Mouse (Mus musculus) embryonic facial prominence, embryonic 13.5 days (tissue): ENCODE results near the gene Krba1. TPM values are rescaled to one million over a fixed set of nuclear protein-coding genes. Genes with fewer than 3 reads are reported as not detected.

ENCODE experiments used
- ATAC-seq: fragments of 200-750 bp; cut with Nextera tagmentation; 2 replicates; pipeline ENCODE4 v1.8.0; 2017; ENCODE audit warnings: low read depth; ENCODE audit not compliant: insufficient number of reproducible peaks, insufficient read depth, low FRiP score, low TSS enrichment
- H3K27ac ChIP-seq: fragments of 300-500 bp; sonication (generic); 2 replicates; pipeline ENCODE4 v1.5.1; 2015; ENCODE audit warnings: moderate library complexity, mild to moderate bottlenecking, inconsistent platforms
- H3K27me3 ChIP-seq: fragments of 300-500 bp; sonication (generic); 2 replicates; pipeline ENCODE4 v1.6.1; 2015; ENCODE audit warnings: mild to moderate bottlenecking, inconsistent platforms
- H3K36me3 ChIP-seq: fragments of 300-500 bp; sonication (generic); 2 replicates; pipeline ENCODE4 v1.6.1; 2015; ENCODE audit warnings: mild to moderate bottlenecking, inconsistent platforms
- H3K4me1 ChIP-seq: fragments of 300-500 bp; sonication (generic); 2 replicates; pipeline ENCODE4 v1.6.1; 2015; ENCODE audit warnings: inconsistent platforms
- H3K4me2 ChIP-seq: fragments of 300-500 bp; sonication (generic); 2 replicates; pipeline ENCODE4 v1.6.1; 2015; ENCODE audit warnings: moderate library complexity, mild to moderate bottlenecking, inconsistent platforms
- H3K4me3 ChIP-seq: fragments of 300-500 bp; sonication (generic); 2 replicates; pipeline ENCODE4 v1.5.1; 2015; ENCODE audit warnings: mild to moderate bottlenecking, inconsistent platforms
- H3K9ac ChIP-seq: fragments of 300-500 bp; sonication (generic); 2 replicates; pipeline ENCODE4 v1.6.1; 2015; ENCODE audit warnings: mild to moderate bottlenecking, inconsistent platforms
- H3K9me3 ChIP-seq: fragments of 300-500 bp; sonication (generic); 2 replicates; pipeline ENCODE4 v1.6.1; 2016; ENCODE audit warnings: inconsistent platforms
- WGBS: fragments of 180-500 bp; shearing (Covaris S2); methylation state at CpG from one replicate; pipeline ENCODE4 v1.1.7; 2015; ENCODE audit warnings: mixed read lengths; 5-methylcytosine and 5-hydroxymethylcytosine counted together
- polyA plus RNA-seq: library from polyadenylated mRNA; unstranded; fragments of >200 nt; fragmentation: Nextera tagmentation; extraction: Ambion mirVana; gene quantifications from 2 replicates; pipeline ENCODE4 v1.2.1, GENCODE M21; 2015

Gene Krba1
- polyA plus RNA-seq, 1 experiment from 2014 or later = 28.0 TPM

DNA sequence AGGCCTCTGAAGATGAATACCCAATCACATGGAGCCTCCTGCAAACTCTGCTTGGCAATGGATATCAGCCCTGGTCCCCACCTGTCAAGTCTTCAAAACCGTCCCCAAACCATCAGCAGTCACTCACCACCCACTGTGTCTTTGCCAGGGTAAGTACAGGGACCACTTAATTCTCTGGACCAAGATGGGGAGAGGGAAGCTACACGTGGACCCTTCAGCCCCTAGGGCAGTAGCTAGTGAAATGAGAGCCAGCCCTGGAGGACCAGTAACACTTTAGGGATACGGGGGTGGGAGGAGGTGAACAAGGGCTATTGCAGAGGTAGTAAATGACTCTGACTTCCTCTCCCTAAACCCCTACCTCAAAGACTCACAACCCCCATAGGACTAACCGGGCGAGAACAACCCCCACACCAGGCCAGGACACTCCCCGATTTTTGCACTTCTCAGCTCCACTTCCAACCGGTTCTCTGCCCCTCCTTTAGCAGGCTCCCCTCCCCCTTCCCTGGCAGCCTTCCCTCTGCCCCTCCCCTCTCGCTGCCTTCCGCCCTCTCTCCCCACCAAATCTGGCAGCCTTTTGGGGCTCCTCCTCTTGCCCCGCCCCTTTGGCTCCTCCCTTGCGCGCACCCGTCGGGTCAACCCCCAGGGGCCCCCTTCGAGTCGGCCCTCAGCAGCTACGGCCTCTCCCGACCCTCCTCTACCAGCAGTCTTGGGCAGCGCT lies 48.4 kb downstream of the Krba1 start:
- Histone ChIP-seq H3K9ac (peak overlapping the region; percentile 94), H3K4me3 (peak overlapping the region; percentile 90), H3K36me3 (peaks cover 40% of the 10 kb centered on the region), H3K9me3 (no peaks in the 10 kb centered on the region), H3K4me1 (peaks cover 58% of the 10 kb centered on the region), H3K27me3 (peaks cover 16% of the 10 kb centered on the region), H3K4me2 (peak overlapping the region; percentile 75), H3K27ac (peak overlapping the region; percentile 96)
- WGBS = 2% methylated on average over 19 of the region's 19 CpGs
- peak; percentile 80 for ATAC-seq

DNA sequence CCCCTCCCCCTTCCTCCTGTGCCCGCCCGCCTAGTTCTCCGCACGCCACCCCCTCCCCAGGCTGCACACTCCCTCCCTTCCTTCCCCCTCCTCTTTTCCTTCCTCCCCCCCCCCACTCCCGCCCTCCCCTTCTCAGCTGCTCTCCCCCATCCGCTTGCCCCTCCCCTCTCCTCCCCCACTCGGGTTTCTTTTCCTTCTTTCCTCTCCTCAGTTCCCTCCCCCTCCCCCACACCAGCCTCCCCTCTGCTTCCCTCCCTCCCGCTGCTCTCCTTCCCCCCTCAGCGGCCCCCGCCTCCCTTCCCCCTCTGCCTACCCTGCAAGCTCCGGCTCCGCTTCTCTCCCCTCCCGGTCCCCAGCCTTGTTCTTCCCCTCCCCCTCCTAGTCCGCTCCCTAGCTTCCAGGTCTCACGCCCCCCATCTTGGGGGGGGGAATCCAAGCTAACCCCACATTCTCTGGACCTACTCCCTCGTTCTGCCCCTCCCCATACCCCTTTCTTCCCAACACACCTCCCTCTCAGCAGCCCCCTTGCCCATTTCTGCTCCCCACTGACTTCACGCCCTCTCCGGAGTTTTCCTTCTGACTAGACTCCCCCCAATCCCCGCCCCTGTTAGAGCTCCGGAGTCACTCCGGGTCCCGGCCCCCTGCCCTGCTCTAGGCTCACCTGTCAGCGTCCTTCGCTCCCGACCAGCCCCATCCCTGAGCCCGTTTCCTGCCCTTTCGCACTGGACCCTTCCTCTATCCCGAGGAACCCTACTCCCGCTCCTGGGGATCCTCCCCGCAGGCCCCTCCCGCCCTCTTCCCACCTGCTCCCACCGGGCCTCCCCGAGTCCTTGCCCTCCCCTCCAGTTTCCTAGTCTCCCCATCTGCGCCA lies 49.2 kb downstream of the Krba1 start:
- ATAC-seq = peak; percentile 44
- Histone ChIP-seq H3K4me1 (peaks cover 50% of the 10 kb centered on the region), H3K27ac (peak overlapping the region; percentile 96), H3K4me2 (peak overlapping the region; percentile 75), H3K27me3 (peaks cover 8% of the 10 kb centered on the region), H3K9me3 (no peaks in the 10 kb centered on the region), H3K36me3 (peaks cover 32% of the 10 kb centered on the region), H3K9ac (peak overlapping the region; percentile 94), H3K4me3 (peak overlapping the region; percentile 90)
- 2% methylated on average over 33 of the region's 34 CpGs for WGBS

DNA sequence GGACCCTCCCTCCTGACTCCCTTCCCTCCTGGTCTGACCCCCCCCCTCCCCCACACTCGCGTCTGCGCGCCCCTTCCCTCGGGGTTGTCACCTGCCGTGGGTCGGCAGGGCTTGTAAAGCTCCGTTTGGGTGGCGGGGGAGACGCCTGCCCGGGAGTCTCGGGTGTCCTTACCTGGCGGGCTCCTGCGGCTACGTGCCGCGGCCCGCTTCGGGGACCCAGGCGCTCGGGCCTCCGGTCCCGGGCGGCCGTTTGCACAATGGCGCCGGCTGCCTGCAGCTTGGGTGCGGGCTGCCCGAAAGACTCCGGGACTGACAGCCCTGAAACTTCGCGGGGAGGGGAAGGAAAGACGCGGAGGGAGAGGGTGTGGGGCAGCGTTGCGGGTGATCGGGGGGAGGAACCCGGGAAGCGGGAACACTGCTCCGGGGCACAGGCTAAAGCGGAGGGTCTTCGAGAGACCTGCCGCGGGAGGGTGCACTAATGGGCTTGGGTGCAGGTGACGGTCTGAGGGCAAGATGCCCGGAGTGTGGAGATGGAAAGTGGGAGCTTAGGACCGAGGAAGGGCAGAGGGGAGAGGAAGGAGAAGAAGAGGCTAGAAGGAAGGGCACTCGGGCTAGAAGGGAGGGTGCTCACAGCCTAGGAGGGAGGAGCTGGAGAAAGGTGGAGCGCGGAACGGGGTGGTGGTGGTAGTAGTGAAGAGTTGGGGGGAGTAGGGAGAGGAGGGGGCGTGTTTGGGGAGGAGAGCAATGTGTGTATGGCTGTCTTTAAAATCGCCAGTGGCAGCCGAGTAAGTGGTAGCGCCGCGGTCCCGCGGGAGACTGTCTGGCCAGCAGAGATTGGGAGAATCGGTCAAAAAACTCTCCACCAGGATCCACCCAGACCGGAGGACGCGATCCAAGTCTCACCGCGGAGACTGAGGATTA lies 50.1 kb downstream of the Krba1 start, which contains the start of gene Zfp467:
Zfp467 (minus strand) TSS at position 645 of the 921 bp plus-strand sequence.
- Histone ChIP-seq H3K27ac (peak within 1 kb of the TSS; percentile 96), H3K27me3 (no peaks in the 10 kb centered on the region), H3K4me3 (peak within 1 kb of the TSS; percentile 90), H3K4me2 (peak within 1 kb of the TSS; percentile 75), H3K9me3 (no peaks in the 10 kb centered on the region), H3K9ac (peak within 1 kb of the TSS; percentile 94), H3K4me1 (peaks cover 41% of the 10 kb centered on the region), H3K36me3 (peaks cover 24% of the 10 kb centered on the region)
- 1% methylated on average over 65 of the region's 65 CpGs for WGBS
- peak; percentile 49; the same call in 1 of the 2 replicates for ATAC-seq

DNA sequence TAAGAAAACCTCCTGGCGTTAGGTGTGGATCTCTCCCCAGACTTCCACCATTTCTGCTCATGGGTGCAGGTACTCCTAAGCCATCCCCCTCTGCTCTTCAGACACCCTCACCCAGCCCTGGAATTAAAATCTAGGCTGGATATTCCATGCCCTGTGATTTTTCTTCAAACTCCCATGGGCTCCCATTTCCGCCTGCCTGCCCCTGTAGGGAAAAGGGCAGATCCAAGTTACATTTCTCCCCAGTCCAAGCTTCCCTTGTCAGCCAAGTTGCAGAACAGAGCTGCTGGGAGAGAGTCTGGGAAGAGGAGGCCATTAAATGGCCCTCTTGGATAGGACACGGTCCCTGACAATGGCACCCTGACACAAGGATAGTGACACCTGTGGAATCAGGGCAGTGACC lies 50.9 kb downstream of the Krba1 start:
- H3K36me3 ChIP-seq = peaks cover 17% of the 10 kb centered on the region
- no peak for ATAC-seq
- peak overlapping the region; percentile 96 for H3K27ac ChIP-seq
- H3K4me2 ChIP-seq = peak overlapping the region; percentile 75
- H3K27me3 ChIP-seq = no peaks in the 10 kb centered on the region
- peak overlapping the region; percentile 94 for H3K9ac ChIP-seq
- peaks cover 33% of the 10 kb centered on the region for H3K4me1 ChIP-seq
- no peaks in the 10 kb centered on the region for H3K9me3 ChIP-seq
- peak overlapping the region; percentile 90 for H3K4me3 ChIP-seq
- WGBS = 33% methylated on average over 3 of the region's 3 CpGs

DNA sequence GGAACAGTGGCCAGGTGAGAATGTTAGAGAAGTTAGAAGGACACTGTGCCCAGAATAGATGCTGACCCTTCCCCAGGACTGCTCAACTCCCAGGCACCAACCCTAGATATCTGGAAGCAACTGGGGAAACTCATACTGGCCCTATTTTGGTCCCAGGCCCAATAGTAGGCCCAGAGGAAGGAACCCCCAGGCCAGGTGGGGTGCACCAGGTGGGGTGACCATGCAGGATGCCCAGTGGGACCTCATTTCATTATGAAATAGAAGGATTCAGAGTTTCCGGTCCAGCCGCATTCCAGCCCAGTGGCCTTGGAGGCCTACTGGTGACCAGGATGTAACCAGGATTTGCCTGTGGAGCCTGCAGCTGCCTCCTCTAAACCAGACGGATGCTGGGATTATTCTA lies 51.5 kb downstream of the Krba1 start:
- Histone ChIP-seq H3K9ac (no peak overlapping the region), H3K4me1 (peaks cover 27% of the 10 kb centered on the region), H3K4me2 (peak overlapping the region; percentile 75; the same call in 1 of the 2 replicates), H3K9me3 (no peaks in the 10 kb centered on the region), H3K36me3 (peaks cover 10% of the 10 kb centered on the region), H3K27ac (0 out of 2 replicates have a peak overlapping the region, but pooled peaks have one; percentile 96), H3K4me3 (no peak overlapping the region), H3K27me3 (no peaks in the 10 kb centered on the region)
- WGBS = 62% methylated on average over 3 of the region's 3 CpGs
- ATAC-seq = no peak

DNA sequence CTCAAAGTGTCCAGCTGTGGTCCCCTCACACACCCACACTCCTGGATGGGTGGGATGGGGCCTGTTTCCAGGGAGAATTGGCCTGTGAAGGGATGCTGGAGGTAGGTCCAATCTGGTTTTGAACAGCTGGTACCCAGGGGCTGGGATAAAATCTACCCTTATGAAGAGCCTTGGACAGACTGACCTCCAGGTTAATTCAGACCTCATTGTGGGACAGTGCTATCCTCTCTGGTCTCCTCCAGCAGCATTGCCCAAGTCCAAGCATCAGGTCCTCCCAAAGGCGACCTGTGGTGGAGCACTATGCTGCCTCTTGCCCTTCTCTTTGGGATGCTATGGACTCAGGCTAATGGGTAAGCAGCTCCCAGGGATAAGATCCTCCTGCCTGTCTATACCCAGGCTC lies 52.5 kb downstream of the Krba1 start, which contains the start of gene Sspo:
Sspo (plus strand) TSS at position 301 of the 400 bp plus-strand sequence.
- WGBS = 76% methylated on average over 1 of the region's 1 CpGs
- Histone ChIP-seq H3K4me3 (no peak within 1 kb of the TSS), H3K4me1 (peaks cover 17% of the 10 kb centered on the region), H3K27ac (no peak within 1 kb of the TSS), H3K36me3 (peaks cover under 1% of the 10 kb centered on the region; the same call in 1 of the 2 replicates), H3K9ac (no peak within 1 kb of the TSS), H3K4me2 (no peak within 1 kb of the TSS), H3K27me3 (no peaks in the 10 kb centered on the region), H3K9me3 (no peaks in the 10 kb centered on the region)
- ATAC-seq = no peak

DNA sequence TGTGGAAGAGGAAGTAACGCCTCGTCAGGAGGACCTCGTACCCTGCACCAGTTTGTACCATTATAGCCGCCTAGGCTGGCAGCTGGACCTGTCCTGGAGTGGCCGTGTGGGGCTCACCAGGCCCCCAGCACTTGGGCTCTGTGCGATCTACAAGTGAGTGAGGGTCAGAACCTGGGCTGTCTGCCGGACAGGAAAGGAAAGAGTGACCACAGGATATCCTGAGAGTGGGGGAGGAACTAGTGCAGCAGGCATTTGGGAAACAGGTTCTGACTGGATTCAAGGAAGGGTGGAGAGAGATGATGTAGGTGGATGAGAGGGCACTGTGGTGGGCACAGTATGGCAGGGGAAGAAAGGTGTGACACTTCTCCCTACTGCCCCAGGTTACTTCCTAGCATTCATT lies 53.1 kb downstream of the Krba1 start:
- Histone ChIP-seq H3K4me2 (no peak overlapping the region), H3K9ac (no peak overlapping the region), H3K4me3 (no peak overlapping the region), H3K27me3 (no peaks in the 10 kb centered on the region), H3K36me3 (no peaks in the 10 kb centered on the region), H3K9me3 (no peaks in the 10 kb centered on the region), H3K4me1 (peaks cover 11% of the 10 kb centered on the region), H3K27ac (no peak overlapping the region)
- 66% methylated on average over 7 of the region's 7 CpGs for WGBS
- ATAC-seq = no peak

DNA sequence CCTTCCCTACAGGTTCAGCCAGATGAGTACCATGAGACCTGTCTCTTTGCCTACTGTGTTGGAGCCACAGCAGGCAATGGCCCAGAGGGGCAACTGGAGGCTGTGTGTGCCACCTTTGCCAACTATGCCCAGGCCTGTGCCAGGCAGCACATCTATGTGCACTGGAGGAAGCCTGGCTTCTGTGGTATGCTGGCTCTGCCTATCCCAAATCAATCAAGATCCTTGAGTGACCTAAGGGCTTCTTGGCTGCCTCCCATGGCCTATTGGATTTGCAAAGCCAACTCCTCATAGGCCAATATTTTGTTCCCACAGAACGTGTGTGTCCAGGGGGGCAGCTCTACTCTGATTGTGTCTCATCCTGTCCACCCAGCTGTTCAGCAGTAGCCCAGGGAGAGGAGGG lies 56.8 kb downstream of the Krba1 start:
- no peak overlapping the region for H3K4me2 ChIP-seq
- H3K9me3 ChIP-seq = no peaks in the 10 kb centered on the region
- H3K27me3 ChIP-seq = no peaks in the 10 kb centered on the region
- no peak overlapping the region for H3K27ac ChIP-seq
- H3K4me1 ChIP-seq = no peaks in the 10 kb centered on the region
- no peak overlapping the region for H3K9ac ChIP-seq
- H3K36me3 ChIP-seq = no peaks in the 10 kb centered on the region
- WGBS = 55% methylated on average over 1 of the region's 1 CpGs
- H3K4me3 ChIP-seq = no peak overlapping the region
- no peak for ATAC-seq

DNA sequence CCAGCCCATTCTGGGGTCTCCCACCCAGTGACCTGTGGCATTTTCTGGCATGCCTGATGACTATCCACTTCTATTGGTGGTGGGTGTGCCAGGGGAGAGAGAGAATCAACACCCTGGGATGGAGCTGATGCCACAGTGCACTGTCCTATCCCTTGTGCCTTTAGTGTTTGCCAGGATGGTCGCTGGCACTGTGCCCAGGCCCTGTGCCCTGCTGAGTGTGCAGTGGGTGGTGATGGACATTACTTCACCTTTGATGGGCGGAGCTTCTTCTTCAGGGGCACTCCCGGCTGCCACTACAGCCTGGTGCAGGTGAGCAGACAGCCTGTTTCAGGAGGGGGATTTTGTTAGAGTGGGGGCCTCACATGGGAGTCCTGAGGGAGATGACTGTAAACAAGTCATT lies 57.4 kb downstream of the Krba1 start:
- 76% methylated on average over 3 of the region's 3 CpGs for WGBS
- ATAC-seq = no peak
- H3K27me3 ChIP-seq = no peaks in the 10 kb centered on the region
- H3K9ac ChIP-seq = no peak overlapping the region
- no peaks in the 10 kb centered on the region for H3K4me1 ChIP-seq
- no peak overlapping the region for H3K27ac ChIP-seq
- no peak overlapping the region for H3K4me2 ChIP-seq
- H3K9me3 ChIP-seq = no peaks in the 10 kb centered on the region
- H3K36me3 ChIP-seq = no peaks in the 10 kb centered on the region
- H3K4me3 ChIP-seq = no peak overlapping the region

DNA sequence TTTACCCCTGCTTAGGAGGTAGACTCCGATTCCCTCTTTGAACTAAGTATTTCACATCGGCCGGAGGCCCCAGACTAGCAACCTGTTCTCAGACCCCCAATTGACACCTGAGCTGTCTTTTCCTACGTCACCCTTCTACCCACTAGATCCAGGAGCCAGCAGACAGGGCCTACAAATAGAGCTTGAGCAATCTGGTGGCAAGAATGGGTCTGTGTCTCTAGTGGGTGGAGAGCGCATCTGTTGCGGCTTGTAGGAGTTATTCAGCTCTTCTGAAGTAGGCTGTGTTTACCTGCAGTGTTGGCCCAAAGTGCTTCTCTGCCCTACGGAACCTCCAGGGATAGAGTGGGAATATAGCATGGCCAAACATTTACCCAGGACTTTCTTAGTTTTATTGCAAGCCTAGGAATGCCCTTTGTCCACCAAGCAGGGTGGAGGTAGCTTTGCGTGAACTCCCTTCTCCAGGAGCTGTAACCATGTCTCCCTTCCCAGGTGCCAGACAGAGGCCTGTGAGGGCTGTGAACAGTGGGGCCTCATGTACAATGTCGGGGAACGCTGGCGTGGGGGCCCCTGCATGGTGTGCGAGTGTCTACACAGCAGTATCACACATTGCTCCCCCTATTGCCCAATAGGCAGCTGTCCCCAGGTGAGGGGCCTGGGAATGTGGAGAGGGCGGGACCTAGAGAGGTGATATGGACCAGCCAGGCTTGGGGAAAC lies 69.7 kb downstream of the Krba1 start:
- Histone ChIP-seq H3K9ac (no peak overlapping the region), H3K9me3 (no peaks in the 10 kb centered on the region), H3K4me2 (no peak overlapping the region), H3K27ac (no peak overlapping the region), H3K36me3 (no peaks in the 10 kb centered on the region), H3K4me3 (no peak overlapping the region), H3K27me3 (no peaks in the 10 kb centered on the region), H3K4me1 (peaks cover 4% of the 10 kb centered on the region; the same call in 1 of the 2 replicates)
- ATAC-seq = no peak
- WGBS = 93% methylated on average over 13 of the region's 13 CpGs
